Mouse (Mus musculus): ENCODE data around the gene Ppm1e.

- TF ChIP-seq CTCF (IDR thresholded peaks at IDR 0.05; ENCODE audit: low read depth) = no peak
- no peak for TF ChIP-seq EP300 (IDR thresholded peaks at IDR 0.05; ENCODE audit: low read depth)
Measured at GRCm38 (mm10) chr11:87276240-87276985, 82.4 kb downstream of the Ppm1e start.

All from heart, postnatal 0 days (tissue).